Mouse (Mus musculus) c-Kit-positive CD71-positive TER-119-positive erythroid progenitor cells, embryonic 14.5 days (primary cell): ENCODE measurements at regions not wholly inside any gene's neighbourhood (a gene's known extent, or its start where the extent isn't known, plus 50 kb on each side); places are given as distances from the start of the nearest gene placed in this dataset.

Experiments used
- DNase-seq: peaks from one replicate; pipeline ENCODE4 v3.0.0-alpha.2; 2013; ENCODE audit warnings: low spot score

- DNase-seq = no peak
Observed at GRCm38 (mm10) chr2:133221762-133222556, 276.3 kb upstream of the Fermt1 start.

DNA sequence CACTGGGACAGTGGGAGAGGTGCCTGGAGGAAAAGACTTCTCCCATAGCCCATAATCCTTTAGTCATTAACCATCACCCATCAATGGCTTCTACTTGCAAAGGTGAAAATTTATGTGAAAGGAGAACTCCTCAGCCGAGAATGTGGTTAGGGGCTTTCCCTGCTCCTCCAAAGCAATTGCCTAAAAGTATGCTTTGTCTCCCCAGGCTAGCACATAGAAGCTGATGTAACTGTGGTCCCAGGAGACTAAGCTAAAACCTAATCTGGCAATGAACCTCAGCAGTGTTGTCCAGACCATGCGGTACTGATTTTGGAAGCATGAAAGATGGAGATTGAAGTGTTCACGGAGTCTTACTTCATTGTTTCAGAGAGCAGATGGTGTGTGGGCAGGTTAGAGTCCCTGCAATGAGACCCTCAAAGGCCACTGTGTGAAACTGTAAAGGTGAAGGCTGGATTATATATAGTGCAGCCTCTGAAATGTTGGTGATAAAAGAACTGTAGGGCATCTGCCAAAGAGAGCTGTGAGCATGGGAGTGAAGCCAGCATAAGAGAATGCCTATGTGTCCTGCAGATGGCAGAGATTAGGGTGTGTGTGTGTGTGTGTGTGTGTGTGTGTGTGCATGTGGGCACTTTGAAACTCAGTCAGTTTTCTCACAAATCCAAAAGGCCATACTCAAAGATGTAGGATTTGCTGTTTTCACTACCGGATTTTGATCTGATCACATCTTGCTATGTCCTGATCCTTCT is 289.6 kb upstream of the Fermt1 start:
- no peak for DNase-seq

- no peak for DNase-seq
Observed at GRCm38 (mm10) chr2:133252131-133252530, 299.8 kb upstream of the Bmp2 start.

DNA sequence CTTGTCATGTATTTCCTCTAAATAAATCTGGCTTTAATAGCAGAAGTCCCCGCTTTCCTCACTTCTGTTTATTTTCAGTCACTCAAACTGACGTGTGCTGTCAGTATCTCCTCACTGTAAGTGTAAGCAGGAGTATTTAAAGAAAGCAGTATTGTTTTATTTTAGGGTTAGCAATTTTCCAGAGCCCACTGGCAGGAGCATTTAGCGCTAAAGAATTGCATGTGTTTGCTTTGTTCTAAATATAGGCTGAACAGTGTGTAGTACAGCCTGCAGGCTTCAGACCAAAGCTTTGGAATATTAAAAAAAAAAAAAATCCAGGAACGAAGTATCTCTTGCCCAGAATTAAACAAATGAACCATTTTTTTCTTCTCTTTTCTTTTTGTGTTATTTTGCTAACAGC is 277.5 kb upstream of the Bmp2 start:
- no peak for DNase-seq

- DNase-seq = no peak
Observed at GRCm38 (mm10) chr2:133278546-133278945, 273.4 kb upstream of the Bmp2 start.

- no peak for DNase-seq
Observed at GRCm38 (mm10) chr2:133279275-133279674, 272.7 kb upstream of the Bmp2 start.

DNA sequence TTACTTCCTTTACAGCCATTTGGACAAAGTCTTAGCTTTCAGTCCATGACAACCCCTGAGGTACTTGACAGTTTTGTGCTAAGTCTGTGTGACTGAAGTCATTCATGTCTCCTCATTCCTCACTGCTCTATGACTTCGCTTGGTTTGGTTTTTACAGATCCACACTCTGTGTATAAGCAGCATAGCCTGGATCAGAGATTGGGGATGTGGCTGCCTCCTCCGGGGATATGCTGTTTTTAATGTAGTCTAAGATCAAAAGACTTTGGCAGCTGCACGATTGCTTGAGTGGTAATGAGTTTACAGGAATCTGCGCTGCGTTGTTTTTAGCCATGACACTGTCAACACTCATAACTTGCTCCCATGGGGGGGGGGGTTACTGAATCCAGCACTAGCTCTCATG is 269.3 kb upstream of the Bmp2 start:
- no peak for DNase-seq

DNA sequence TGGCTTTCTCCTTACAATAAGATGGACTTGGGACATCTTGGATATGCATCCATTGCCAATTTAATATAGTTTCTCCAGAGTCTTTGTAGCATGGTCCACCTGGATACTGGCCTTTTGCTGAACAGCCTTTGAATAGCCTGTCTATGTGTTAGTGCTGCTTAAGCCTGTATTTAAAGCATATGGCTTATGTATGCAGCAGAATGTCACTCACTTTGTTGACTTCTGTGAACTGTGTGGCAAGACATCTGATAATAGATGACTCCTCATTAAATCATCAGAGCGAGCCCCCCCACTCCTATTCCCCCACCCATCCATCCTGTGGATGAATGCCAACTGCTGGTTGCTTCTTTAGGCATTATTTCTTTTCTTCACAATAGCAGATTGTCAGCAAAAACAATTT is 268.2 kb upstream of the Bmp2 start:
- no peak for DNase-seq

DNA sequence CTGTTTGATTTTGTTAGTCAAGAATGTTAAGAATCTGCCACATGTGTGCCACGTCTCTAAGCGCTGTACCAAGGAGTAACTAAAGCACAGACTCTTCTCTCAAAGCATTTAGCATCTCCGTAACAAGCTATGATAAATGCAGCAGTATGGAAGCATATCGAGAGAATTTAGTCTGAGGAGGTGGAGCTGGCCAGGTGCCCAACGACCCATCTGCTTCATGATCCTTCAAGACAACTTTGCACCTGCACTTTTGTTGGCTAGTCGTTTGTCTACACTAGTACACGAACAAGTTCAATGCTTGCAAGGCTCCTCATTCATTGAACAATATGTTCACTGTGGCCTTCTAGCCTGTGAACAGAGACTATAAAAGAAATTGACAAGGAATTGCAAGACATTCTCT is 257.8 kb upstream of the Bmp2 start:
- no peak for DNase-seq

DNA sequence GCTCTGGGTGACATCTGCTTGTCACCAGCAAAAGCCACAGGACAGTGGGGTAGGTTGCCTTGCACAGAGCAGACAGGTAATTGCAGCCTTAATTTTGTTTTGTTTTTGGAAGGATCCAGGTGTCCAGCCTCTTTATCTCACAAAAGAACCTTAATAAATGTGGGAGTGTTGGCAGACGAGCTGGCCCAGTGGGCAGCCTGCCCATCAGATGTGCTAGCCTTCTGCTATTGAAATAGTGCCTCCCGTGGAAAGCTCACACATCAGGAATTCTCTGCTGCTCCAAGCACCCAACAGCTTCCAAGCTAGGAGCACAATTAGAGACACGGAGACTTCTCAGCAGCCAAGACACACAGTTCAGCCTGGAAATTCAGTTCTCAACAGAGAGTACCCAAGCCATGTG is 246.0 kb upstream of the Bmp2 start:
- DNase-seq = no peak

DNA sequence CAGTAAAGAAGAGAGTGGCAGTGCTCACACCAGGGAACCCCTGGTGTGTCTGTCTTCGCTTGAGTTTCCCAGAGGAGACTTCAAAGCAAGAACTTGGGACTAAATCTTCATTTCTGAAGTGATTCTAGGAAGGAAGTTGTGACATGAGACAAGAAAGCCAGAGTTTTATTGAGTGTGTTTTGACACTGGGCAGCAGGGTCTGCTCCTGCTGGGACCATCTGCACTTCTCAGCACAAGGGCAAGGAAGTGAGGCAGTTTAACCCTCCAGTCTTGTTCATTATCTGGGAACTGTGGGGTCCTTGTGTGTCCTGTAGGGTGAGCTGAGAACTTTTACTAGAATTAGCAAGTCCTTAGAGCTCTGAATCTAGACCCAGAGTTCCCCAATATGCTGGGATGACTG is 241.0 kb upstream of the Bmp2 start:
- no peak for DNase-seq

DNA sequence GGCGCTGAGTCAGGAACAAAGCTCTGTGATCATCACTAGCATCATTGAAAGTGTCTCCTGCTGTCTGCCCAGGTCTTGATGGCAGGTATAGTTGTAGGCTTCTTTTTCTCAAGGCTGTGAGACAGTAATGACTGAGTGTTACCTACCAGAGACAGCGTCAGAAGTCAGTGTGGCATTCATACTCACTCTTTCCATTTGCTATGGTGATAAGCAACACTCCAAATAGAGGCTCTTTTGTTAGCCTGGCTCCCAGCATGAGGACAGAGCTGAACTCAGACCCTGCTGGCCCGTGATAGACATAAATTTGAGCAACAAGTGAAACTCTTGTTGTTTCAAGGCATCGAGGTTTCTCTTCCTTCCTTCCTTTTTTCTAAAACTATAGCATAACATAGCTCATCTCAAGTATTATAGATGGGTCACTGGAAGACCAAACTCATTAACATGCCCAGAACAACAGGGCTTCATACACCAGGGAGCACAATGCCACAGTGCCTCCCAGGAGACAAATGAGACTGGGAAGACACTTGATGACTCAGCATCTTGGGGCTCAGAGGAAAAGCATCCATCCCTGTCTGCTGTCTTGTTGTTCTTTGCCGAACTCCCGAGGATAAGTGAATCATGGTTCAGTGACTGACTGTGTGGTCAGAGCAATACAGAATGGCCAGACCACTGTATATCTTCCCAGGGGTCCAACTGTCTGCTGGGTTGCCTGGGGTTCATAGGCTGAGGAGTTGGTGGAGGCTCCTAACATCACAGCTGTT is 225.5 kb upstream of the Bmp2 start:
- no peak for DNase-seq

DNA sequence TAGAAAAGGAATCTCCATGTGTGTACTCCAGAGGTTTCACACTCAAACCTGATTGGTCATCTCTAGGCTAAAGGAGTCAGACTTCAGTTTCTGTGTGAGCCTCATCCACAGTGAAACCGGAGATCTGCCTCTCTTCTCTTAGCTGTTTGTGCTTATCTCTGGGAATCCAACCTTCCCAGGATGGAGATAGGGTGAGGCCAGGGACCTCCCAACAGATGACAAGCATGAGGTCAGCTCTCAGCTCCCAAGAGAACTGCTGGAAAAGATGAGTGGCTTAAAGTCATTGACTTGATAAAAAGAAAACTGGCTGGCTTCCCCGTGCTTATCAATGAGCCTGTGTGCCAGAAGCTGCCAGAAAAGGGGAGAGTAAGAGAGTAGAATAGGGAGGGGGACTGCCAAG is 224.3 kb upstream of the Bmp2 start:
- DNase-seq = no peak

- DNase-seq = no peak
Observed at GRCm38 (mm10) chr2:133336177-133336901, 215.6 kb upstream of the Bmp2 start.

- DNase-seq = no peak
Observed at GRCm38 (mm10) chr2:133338150-133338549, 213.8 kb upstream of the Bmp2 start.

DNA sequence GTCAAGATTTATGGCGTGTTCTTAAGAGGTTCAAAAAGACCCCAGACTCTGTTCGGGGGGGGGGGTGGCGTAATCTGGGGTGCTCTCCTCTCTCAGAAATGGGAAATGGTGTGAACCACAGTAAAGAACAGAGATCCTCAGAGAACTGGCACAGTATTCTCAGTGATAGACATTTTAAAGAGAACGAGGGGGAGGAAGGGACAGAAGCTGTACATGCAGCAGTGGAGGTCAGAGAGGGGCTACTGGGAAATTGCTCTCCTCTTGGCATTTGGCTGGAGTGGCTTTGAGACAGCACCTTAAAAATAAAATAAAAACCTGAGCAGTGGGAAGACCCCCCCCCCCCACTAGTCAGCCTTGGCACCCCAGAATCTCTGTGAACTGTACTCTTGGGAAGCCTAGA is 210.6 kb upstream of the Bmp2 start:
- DNase-seq = no peak

GRCm38 (mm10) chr2:133345964-133346788 is 205.8 kb upstream of the Bmp2 start:
- no peak for DNase-seq

DNA sequence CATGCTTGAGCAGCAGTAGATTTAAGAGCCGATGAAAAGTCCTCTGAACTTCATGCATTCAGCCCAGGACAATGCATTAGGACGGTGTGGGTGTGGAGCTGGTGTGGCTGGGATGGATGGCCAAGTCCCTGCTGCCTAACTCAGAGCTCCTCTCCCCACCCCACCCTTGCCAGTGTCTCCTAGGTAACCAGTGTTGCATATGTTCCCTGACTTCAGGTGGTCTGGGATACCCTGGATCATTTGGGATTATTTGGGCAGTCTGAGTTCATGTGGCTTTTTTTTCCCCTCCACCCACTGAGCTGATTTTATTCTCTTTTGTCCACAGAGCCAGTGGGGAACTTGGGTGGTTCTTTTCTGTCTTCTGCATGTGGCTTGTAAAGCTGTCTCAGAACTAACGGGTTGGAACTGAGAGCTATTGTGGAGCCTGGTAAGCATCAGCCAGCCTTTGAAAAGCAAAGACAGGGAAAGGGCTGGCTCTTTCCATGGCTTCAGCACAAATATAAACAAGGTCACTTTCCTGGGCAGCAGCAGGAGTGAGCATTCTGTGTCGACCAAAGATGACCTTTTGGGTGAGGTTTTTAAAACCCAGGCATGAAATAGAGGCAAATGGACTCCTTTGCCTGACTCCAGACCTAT is 205.1 kb upstream of the Bmp2 start:
- no peak for DNase-seq

GRCm38 (mm10) chr2:133351306-133351705 is 200.7 kb upstream of the Bmp2 start:
- DNase-seq = no peak

DNA sequence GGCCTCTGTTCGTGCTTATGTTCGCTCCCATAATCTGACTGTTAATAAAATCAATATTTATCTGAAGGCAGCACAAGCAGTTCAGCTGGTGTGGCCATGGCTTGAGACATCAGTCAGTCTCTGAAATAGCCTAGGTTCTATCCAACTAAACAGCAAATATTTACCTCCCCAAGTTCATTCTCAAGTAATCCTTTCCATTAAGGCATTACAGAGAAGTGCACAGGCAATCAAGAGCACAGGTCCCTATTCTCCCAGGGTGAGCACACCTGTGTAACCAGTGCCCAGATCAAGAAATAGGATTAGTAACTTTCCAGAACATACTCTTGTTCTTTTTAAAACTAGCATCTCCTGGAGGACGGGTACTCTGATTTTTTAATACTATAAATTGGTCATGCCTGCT is 199.2 kb upstream of the Bmp2 start:
- DNase-seq = no peak
